Mouse (Mus musculus) right cerebral cortex, postnatal 14 days (tissue): ENCODE results near the gene Iqcb1.
A peak's percentile ranks its signal among the peaks of the same experiment; 100 is the strongest.
"Not testable (repeated sequence)": the region's sequence is repeated elsewhere in the genome, so short reads cannot be mapped to it uniquely, and the experiment has no call there.

Experiments used
- DNase-seq: peaks from one replicate; pipeline ENCODE4 v3.0.0; 2022

Gene Iqcb1

DNA sequence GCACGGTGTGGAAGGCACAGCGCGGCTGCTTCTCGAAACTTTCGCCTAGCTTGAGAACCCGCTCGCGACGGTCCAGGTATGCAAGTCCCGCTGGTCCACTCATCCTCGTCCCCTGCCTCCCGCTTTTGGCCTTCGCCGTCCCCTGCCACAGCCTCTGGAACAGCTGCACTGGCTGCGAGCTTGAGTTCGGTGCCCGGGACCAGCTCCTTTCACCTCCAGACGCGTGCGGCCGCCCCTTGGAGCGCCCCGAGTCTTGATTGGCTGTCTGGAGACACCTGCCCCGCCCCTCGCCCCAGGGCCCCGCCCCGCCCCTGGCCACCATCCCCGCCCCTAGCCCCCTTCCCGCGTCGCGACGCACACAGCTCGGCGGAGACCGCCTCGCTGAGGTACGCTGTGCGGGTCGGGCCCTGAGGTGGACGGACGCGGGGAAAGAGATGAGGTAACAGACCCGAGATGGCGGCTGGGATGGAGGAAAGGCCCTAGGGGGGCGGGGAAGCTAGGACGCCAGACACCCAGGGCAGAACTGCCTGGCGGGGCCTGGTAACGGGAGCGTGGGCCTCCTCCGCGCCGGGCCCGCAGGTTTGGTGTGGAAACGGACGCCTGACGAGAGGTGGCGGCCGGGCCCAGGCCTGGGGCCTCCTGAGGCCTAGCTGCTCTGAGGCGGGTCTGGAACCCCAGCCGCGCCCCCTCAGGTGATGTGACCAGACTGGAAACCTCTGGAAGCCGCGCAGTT is at the start of gene Iqcb1:
Iqcb1 (plus strand) TSS at position 332 of the 733 bp plus-strand sequence.
- DNase-seq, result peak; percentile 81

DNA sequence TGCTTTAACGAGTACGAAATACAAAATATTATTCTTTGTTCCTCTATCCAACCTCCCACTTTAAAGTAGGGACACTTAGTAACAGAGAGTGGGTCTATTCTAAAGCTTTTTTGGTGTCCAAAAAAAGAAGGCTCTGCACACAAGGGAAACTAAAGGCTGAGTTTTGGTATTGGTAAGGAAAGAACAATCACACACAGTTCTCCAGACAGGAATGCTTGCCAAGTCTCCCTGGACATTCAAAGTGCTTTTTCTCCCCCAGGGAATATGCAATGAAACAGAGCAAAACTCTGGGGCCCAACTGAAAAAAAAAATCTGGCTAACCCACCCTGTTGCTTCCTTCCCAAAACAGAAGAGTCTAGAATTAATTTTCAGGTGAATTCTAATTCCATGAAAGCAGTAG is 44.0 kb upstream of the Iqcb1 start:
- no peak for DNase-seq

DNA sequence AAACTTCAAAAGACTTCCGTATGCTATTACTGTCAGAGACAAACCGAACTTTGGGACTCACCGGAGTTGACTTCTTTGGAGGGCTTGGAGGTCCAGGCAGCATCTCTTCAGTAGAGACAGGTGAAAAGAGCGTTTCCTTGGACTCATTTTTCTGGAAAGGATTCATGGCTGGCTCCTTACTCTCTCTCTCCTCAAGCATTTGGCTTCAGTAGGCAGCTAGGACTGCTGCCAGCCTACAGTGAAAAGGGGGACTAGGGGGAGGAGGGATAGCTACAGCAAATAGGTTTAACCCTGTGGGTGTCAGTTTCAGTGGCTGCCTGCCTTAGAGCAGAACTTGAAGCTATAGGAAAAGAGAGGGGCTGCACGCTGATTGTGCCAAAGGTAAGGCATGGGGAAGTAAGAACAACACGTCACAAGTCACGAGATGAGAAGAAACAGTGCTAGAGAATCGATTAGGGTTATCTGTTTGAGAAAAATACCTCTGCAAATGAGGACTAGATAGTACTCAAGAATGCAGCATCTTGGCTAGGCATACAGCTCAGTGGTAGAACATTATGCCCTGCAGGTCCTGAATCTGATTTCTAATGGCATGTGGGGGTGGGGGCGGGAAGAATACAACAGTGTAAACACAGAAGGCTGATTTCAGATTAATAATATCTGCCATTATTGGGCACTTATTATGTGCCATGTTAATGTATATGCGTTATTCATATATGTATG is 43.4 kb upstream of the Iqcb1 start, which contains the start of gene Slc15a2:
Slc15a2 (minus strand) TSS at position 369 of the 720 bp plus-strand sequence.
- DNase-seq, result peak; percentile 45

DNA sequence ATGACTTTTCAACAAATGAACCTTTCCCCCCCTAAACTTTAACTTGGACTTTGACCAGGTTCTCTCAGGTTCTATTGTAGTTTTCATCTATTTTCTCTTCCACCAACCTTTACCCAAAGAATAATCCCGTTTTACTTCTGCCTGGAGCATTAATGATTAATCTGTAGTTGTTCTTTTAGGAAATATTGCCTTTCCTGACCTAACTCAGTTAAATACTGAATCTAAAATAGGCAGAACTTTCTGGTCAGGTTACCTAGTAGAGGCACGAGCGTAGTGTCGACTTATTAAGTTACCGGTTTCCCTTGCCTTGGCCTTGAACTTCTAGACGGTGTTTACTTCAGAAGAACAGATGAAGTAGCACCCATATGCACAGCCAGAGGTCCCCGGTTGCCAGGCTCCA is 41.7 kb upstream of the Iqcb1 start:
- DNase-seq, result no peak

DNA sequence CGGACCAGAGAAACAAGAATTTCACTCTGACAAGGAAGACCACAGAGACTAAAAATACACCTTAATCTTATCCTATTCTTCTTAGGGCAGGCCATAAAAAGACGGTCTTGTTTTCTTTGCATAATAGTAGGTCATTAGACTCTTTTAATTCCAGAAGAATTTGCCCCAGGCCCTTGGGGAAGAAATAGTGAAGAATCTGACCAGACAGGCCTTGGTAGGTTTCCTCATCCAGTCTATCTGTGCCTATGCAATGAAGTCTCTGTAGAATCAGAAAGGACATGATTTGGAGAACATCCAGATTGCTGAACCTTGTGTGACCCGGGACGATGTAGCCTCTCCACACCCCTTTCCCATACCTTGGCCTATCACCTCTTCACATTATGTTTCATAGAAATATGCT is 38.0 kb upstream of the Iqcb1 start:
- DNase-seq, result no peak

DNA sequence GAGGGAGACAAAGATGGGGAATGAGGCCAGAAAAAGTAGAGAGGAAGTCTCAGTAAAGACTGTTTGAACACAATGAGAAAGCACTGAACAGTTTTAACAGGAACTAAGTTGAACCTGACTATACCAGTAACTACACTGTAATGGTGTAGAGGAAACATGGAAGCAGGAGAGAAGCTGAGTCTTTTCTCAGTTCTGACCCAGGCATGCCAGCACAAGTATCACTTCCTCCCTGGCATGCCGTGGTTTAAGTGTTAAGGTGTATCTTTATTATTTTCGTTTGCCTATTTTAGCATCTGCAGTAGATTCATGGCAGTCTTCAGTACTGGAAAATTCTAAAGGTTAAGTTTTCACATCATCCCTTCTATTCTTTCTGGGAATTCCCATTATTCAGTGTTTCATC is 33.2 kb upstream of the Iqcb1 start:
- DNase-seq, result no peak

DNA sequence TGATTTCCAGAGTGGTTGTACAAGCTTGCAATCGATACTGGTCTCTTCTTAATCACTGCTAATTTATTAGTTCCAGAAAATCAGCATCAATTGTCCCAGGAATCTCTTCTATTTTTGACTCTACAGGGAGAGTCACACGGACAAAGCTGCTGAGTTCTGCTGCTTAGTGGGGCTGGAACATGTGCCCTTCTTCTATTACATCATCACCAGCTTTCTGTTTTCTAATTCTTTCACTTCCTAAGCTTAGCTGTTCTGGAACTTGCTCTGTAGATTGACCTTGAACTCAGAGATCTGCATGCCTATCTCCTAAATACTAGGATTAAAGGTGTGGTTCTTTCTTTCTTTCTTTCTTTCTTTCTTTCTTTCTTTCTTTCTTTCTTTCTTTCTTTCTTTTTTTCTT is 29.9 kb upstream of the Iqcb1 start:
- DNase-seq, result no peak

DNA sequence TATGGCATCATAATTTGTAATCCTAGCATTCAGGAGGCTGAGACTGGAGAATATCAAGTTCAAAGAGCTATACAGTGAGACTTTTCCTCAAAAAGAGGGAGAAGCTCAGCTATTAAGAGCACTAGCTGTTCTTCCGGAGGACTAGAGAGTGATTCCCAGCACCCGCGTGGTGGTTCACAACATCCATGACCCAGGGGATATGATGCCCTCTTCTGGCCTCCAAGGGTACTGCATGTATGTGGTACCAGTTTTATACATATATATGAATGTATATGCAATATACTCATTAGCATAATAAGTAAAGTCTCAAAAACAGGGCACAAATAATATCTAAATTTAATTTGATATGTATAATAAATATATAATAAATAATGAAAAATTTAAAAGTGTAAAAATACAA is 25.8 kb upstream of the Iqcb1 start:
- no peak for DNase-seq

DNA sequence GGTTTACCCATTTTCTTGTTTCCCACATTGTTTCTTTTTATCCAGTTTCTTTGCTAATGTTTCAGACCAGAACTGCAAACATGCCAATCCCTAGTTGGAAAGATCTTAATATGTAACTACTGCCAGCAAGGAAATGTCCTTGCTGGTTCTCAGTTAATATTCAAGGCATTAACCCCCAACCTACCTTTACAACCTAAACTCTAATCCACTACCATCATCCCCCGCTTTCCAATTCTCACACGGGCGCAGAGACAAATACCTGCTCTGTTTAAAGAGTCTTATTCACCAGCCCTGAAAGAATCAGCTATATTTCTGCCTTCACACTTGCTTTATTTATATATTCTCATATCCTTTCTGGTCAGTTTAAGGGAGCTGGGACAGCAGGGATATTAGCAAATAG is 19.6 kb upstream of the Iqcb1 start:
- DNase-seq, result no peak

DNA sequence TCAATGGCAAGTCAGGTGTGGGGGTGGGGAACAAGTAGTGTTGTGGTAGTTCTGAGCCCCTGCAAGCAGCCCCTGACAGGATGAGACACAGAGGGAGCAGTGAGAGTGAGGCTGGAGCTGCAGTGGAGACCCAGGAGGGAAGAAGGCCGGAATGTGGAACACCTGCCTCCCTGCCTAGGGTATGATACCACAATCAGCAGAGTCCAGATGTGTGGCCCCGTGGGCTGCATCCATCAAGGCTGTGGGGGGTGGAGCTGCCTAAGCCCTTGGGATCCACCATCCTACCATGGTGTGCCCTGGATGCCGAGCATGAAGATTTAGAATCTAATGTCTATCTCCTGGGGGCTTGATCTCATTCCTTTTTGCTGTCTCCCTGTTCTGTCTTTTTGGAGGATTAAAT is 14.5 kb upstream of the Iqcb1 start:
- no peak for DNase-seq

DNA sequence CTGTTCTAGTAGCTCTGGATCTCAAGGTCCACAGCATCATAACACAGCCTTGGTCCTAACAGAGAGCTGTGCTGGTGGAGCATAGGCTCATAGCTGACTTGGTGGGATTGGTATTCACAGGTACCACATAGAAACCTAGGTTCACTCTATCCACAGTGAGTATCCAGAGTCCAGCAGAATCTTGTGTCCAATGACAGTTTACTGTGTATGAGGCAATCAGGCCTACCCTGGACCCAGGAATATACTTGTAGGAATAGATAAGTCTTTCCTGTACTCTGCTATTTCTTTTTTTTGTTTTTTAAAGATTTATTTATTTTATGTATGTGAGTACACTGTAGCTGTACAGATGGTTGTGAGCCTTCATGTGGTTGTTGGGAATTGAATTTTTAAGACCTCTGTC is 11.3 kb upstream of the Iqcb1 start:
- no peak for DNase-seq

DNA sequence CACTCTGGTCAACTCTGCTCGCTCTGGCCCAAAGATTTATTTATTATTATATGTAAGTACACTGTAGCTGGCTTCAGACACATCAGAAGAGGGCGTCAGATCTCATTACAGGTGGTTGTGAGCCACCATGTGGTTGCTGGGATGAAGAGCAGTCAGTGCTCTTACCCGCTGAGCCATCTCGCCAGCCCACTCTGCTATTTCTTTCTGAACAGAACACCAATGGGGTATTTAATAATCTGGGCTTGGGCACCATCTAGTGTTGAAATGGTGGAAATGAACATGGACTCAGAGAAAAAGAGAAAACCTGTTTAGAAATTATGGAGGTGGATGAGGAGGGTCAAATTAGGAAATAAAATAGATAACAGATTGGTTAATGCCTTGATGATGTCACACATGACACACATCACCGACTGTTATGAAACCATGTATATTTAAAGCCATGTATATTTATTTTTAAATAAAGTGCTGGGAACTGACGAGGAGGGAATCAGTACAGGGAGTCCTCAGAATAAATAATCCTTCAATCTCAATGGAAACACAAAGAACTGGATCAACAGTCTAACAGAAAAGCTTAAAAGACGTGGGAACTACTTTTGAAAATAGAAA is 10.8 kb upstream of the Iqcb1 start:
- peak; percentile 72 for DNase-seq

DNA sequence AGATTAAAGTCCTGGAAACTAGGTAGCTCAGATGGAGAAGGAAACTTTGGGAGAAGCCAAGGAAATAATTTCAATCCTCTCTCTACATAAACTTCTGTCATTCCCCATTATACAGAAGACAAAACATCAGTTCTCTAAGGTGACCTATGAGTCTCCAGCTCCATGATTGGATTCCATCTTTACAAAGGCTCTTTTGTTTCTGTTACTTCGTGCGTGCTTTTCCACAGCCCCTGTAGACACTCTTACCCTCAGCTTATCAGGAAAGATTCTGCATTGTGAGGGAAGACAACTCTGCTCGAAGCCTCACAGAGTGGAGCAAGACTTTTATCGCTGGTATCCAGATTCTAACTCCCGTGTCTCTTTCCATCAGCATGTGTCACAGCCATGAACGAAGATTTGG is 8.2 kb upstream of the Iqcb1 start:
- no peak for DNase-seq

DNA sequence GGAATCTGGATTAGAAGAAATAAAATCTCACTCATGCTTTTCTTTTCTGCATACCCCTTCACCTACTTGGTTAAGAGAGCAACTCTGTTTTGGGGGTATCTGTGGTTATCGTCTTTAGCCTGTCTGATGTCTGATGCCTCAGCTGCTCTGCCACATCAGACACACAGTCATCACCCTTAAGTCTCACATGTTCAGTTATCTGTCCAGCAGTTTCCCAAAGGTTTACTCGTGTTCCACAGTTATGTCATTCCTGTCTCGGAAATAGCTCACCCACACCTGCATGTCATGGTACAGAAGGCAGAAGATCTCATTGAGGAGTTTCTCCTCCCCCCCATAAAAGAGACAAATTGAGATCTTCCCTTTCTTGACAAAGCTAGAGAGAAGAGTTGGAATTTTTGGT is 7.4 kb upstream of the Iqcb1 start:
- no peak for DNase-seq

DNA sequence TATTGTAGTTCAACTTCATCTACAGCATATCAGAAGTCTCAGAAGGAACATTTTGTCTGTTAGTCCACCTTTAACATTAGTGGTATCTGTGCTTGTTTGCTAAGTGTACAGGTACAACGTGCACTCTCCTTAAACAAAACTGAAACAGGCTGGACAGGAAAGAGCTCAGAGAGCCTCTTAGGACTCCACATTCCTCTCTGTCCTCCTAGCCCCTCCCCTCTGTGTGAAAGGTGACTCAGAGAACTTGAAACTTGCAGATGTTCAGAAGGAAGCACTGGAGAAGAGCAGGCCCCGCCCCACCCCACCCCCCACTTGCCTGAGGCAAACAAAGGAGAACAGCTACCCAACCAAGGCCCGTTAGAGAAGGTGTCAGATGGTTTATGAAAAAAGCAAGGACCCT is 6.7 kb upstream of the Iqcb1 start:
- no peak for DNase-seq

DNA sequence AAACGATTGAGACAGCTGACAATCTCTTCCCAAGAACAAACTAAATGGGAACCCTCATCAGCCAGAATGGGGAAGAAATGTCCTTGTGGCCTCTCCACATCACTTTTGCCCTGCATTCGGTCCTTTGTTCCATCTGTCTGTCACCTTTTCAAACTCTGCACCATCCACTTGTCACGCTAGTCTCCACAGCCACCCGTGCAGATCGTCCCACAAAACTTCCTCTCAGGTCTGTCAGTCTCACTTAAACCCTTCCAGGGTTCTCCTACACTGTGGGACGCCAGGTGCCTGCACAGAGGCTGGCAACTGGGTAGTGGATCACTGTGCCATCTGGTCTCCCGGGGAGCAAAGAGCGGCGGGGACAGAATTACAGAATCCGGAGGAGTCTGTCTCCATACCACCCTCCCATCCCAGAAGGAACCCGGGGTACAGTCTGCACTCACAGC is 553 bp upstream of the Iqcb1 start:
- DNase-seq, result no peak

DNA sequence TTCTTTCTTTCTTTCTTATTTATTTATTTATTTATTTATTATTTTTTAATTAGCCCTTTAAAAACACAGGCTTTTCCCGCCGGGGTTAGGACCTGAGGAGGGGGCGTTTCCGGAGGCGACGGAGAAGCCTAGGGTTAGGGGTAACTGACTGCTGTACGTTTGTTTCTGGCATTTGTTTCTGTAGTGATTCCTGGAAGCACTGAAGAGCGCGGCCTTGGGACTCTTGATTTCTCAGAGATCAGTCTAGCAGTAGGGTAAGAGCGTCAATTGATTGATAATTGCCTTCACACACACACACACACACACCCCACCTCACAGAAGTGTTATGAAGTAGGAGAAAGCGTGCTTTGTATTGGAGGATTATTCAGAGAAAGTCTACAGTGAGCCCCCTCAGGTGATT is 635 bp downstream of the Iqcb1 start:
- DNase-seq, result no peak

DNA sequence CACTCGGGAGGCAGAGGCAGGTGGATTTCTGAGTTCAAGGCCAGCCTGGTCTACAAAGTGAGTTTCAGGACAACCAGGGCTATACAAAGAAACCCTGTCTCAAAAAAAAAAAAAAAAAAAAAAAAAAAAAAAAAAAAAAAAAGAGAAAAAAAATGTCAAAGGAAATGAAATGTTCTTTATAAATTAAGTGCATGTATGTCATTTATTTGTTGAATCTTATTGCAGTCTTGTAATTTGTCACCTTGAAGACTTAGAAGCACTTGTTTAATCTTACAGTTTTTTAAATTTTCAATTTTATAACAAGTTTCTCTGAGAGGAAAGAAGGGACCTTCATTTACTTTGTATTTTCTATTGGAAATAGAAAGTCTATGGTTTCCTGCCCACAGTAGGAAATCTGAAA is 18.7 kb downstream of the Iqcb1 start:
- DNase-seq, result not testable (repeated sequence)

DNA sequence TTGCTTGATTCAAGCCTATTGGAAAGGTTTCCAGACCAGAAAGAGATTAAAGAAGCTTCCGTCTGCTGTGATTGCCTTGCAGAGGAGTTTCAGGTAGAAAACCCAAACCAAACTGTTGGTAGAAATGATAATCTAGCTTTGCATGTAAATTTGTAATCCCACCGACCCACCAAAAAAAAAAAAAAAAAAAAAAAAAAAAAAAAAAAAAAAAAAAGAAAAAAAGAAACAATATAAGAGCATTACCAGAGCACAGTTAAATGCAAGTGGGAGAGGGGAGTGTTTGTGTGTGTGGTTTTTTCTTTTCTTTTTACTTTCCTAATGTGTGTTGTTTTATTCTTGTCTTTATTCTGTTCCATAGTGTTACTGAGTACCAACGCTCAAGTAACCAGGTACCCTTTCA is 23.0 kb downstream of the Iqcb1 start:
- no peak for DNase-seq

DNA sequence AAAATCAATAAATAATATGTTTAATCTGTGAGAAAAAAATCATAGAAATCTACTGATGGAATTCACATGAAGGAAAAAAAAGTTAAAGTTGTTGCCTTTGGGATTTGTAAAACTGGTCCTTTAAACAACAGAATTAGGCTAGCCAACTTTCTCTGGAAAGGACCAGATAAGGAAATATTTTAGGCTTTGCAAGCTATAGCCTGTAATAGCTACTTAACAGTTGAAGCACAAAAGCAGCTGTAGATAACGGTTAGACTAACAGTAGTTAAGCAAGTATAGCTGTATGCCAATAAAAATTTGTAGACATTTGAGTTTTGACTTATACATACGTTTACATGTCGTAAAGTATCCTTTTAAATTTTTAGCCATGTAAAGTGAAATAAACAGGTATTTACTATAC is 35.4 kb downstream of the Iqcb1 start:
- DNase-seq, result no peak

DNA sequence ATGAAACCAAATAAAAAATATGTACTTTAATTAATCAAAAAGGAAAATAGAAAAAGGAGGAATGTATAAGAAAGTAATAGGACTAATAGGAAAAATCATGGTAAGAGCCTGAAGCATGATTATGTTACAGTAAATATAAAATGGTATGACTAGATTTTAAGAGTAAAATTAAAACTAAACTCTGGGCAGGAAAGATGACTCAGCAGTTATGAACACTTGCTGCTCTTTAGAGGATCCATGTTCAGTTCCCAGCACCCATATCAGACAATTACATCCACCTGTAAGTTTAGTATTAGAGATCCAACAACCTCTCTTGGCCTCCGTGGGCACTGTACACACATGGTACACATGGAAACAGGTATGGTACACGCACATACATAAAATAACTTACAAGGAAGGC is 41.3 kb downstream of the Iqcb1 start:
- DNase-seq, result no peak

DNA sequence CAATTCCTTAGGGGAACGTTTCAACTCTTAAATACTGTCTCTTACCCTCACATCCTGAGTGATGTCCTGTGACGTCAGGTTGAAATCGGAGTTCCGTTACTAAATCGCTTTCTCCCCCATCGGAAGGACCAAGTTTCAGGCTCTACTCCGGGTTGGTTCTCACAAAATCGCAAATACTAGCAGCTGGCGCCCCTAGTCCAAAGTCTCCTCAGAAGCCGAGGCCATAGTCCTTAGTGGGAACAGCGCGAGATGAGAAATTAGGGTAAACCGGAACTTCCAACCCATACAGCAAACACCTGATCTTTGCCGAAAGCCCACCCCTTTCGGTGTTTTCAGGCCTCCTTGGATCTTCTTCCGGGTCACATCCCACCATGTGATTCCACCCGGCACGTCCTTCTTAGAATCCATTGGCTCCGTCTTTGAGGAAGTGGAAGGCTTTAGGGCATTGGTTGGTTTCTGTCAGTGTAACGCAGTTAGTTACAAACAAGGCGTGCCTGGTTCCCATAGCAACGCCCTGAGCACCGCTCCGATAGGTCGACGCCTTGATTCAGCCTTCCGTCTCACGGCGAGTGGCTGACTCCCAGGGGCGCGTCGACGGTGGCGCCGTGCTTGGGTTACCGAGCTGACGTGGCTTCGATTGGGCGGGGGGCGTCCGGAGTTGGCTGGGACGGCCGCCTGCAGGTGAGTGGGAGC is 46.5 kb downstream of the Iqcb1 start, which contains the start of the genes Eaf2 and Golgb1:
Eaf2 (minus strand) TSS at position 421 of the 693 bp plus-strand sequence.
Golgb1 (plus strand) TSS at position 558 of the 693 bp plus-strand sequence.
- DNase-seq, result peak; percentile 97

DNA sequence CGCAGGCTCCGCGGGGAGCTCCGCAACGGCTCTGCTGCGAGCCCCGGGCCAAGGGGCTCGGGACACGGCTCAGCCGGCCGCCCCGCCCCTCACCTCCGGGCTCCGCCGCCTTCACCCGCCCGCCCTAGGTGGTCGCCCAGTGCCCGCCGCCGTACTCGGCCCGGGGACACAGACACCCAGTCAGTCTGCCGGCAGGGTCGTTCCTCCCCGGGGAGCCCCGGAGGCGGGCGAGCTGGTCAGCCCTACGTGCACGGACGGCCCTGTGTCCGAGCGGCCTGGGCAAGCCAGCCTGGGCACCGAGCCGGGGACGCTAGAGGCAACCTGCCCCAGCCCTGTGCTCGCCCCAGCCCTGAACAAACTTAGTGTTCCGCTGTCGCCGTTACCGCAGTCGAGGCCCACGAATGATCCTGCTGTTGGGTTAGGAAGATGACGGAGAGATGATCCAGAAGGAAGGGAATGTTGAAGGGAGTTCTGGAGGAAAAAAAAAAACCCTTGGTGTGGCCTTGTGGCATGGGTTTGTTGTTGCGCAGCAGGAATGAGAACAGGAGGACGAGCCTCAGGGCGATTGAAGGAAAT is 47.2 kb downstream of the Iqcb1 start:
- DNase-seq, result peak; percentile 48
